Mouse (Mus musculus) midbrain, embryonic 10.5 days (tissue): ENCODE results near the gene Akt2. TPM values are rescaled to one million over a fixed set of nuclear protein-coding genes. Genes with fewer than 3 reads are reported as not detected.
A peak's percentile ranks its signal among the peaks of the same experiment; 100 is the strongest.
"Not testable (repeated sequence)": the region's sequence is repeated elsewhere in the genome, so short reads cannot be mapped to it uniquely, and the experiment has no call there.

Experiments
- DNase-seq: peaks from one replicate; pipeline ENCODE4 v3.0.0-alpha.2; 2017; ENCODE audit warnings: low spot score
- H3K27ac ChIP-seq: fragments of 300-500 bp; sonication (generic); replicated peaks from 2 replicates; pipeline ENCODE4 v1.5.1; 2016; ENCODE audit warnings: mild to moderate bottlenecking
- H3K27me3 ChIP-seq: fragments of 300-500 bp; sonication (generic); 2 replicates; pipeline ENCODE4 v1.6.1; 2016; ENCODE audit warnings: low read depth, mild to moderate bottlenecking; ENCODE audit not compliant: poor library complexity, severe bottlenecking
- H3K36me3 ChIP-seq: fragments of 300-500 bp; sonication (generic); 2 replicates; pipeline ENCODE4 v1.6.1; 2016; ENCODE audit warnings: mild to moderate bottlenecking, moderate library complexity
- H3K4me1 ChIP-seq: fragments of 300-500 bp; sonication (generic); 2 replicates; pipeline ENCODE4 v1.6.1; 2016
- H3K4me3 ChIP-seq: fragments of 300-500 bp; sonication (generic); 2 replicates; pipeline ENCODE4 v1.5.1; 2016; ENCODE audit warnings: mild to moderate bottlenecking, moderate library complexity
- H3K9me3 ChIP-seq: fragments of 300-500 bp; sonication (generic); replicated peaks from 2 replicates; pipeline ENCODE4 v1.6.1; 2016; ENCODE audit warnings: mild to moderate bottlenecking
- WGBS: fragments of 180-500 bp; shearing (Covaris S2); methylation state at CpG from one replicate; pipeline ENCODE4 v1.1.7; 2016; 5-methylcytosine and 5-hydroxymethylcytosine counted together
- polyA plus RNA-seq: library from polyadenylated mRNA; unstranded; fragments of >200 nt; fragmentation: Nextera tagmentation; extraction: Ambion mirVana; gene quantifications from 2 replicates; pipeline ENCODE4 v1.2.1, GENCODE M21; 2016

Gene Akt2
- polyA plus RNA-seq, 1 experiment from 2014 or later = 85.9 TPM

- no peaks in the 10 kb centered on the region for H3K4me1 ChIP-seq
- no peaks in the 10 kb centered on the region for H3K27me3 ChIP-seq
- WGBS = 92% methylated on average over 6 of the region's 6 CpGs
- no peak overlapping the region for H3K27ac ChIP-seq
- no peaks in the 10 kb centered on the region for H3K9me3 ChIP-seq
- no peak for DNase-seq
- H3K4me3 ChIP-seq = no peak overlapping the region
- H3K36me3 ChIP-seq = peaks cover 95% of the 10 kb centered on the region
Observed at GRCm38 (mm10) chr7:27633166-27633565, 41.8 kb downstream of the Akt2 start.

GRCm38 (mm10) chr7:27634691-27635090 is 43.3 kb downstream of the Akt2 start:
- H3K27me3 ChIP-seq = no peaks in the 10 kb centered on the region
- no peak overlapping the region for H3K27ac ChIP-seq
- 95% methylated on average over 6 of the region's 6 CpGs for WGBS
- H3K9me3 ChIP-seq = no peaks in the 10 kb centered on the region
- no peaks in the 10 kb centered on the region for H3K4me1 ChIP-seq
- no peak for DNase-seq
- H3K4me3 ChIP-seq = no peak overlapping the region
- peaks cover 84% of the 10 kb centered on the region for H3K36me3 ChIP-seq

DNA sequence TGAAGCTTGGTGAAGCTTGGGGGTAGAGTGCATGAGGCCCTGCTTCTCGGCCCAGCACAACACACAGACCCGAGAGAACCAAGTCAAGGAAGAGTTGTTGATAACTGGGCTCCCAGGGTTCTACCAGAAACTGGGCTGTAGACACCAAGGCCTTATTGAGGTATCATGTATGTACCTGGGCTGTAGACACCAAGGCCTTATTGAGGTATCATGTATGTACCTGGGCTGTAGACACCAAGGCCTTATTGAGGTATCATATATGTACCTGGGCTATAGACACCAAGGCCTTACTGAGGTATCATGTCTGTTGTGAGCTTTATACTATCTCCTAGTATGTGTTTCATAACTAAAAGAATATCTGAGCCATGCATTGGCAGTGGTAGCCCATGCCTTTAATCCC is 43.7 kb downstream of the Akt2 start:
- H3K9me3 ChIP-seq = not testable (repeated sequence)

GRCm38 (mm10) chr7:27644471-27644870 is 53.1 kb downstream of the Akt2 start:
- Histone ChIP-seq H3K36me3 (0 out of 2 replicates have a peak, but pooled peaks cover 5% of the 10 kb centered on the region), H3K27me3 (no peaks in the 10 kb centered on the region), H3K4me3 (no peak overlapping the region), H3K4me1 (no peaks in the 10 kb centered on the region), H3K9me3 (no peaks in the 10 kb centered on the region), H3K27ac (no peak overlapping the region)
- 60% methylated on average over 1 of the region's 1 CpGs for WGBS
- no peak for DNase-seq

More for the DNA sequence above, 43.7 kb downstream of the Akt2 start:
- DNase-seq, H3K4me3 ChIP-seq, H3K4me1 ChIP-seq, H3K27me3 ChIP-seq, H3K27ac ChIP-seq: not testable (repeated sequence)
- 96% methylated on average over 2 of the region's 2 CpGs for WGBS
- peaks cover 84% of the 10 kb centered on the region for H3K36me3 ChIP-seq

DNA sequence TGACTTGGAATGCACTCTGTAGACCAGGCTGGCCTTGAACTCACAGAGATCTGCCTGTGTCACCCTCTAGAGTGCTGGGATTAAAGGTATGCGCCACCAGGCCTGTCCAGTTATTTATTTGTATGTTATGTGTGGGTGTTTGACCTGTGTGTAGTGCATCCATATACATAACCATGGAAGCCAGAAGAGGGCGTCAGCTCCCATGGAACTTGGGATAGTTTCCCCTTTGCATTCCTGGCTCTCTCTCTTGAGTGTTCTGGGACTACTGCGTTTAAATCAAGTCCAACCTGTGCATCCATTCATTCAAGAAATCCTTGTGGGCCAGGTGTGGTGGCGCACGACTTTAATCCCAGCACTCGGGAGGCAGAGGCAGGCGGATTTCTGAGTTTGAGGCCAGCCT is 55.2 kb downstream of the Akt2 start:
- no peaks in the 10 kb centered on the region; the same call in 1 of the 2 replicates for H3K27me3 ChIP-seq
- no peaks in the 10 kb centered on the region for H3K36me3 ChIP-seq
- 0 out of 2 replicates have a peak, but pooled peaks cover 6% of the 10 kb centered on the region for H3K4me1 ChIP-seq
- 84% methylated on average over 7 of the region's 7 CpGs for WGBS
- no peak overlapping the region for H3K27ac ChIP-seq
- no peaks in the 10 kb centered on the region for H3K9me3 ChIP-seq
- no peak for DNase-seq
- no peak overlapping the region for H3K4me3 ChIP-seq

DNA sequence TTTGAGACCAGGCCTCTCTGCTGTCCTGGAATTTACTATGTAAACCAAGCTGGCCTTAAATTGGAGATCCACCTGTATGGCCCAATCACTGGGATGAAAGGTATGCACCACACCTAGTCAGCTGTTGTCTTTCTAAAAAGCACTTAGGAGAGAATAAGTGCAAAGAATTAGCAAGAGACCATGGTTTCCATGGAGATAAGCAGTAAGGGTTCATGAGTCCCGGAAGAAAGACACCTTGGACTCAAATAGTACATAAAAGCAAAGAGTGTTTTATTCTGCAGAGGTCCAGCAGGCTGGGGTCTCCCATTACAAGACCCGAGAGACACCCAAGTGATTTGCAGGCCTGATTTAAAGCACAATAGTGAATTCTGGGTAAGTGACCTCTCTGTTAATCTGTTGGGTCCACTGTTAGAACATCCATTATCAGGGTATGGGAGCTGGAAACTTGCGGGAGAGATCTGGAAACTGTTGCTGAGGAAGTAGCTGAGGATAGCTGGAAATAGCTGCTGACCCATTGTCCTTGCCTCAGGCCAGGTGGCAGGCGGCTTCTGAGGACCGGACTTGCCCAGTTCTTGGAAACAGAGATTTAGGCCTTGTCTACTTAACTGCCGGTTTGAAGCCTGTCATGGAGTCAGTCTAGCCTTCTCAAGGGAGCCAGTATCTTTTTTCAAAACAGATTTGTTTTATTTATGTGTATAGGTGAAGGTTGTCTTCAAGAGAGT is 56.1 kb downstream of the Akt2 start:
- no peaks in the 10 kb centered on the region for H3K36me3 ChIP-seq
- H3K4me3 ChIP-seq = no peak overlapping the region
- no peaks in the 10 kb centered on the region for H3K9me3 ChIP-seq
- 88% methylated on average over 6 of the region's 6 CpGs for WGBS
- DNase-seq = no peak
- H3K27ac ChIP-seq = no peak overlapping the region
- H3K4me1 ChIP-seq = 0 out of 2 replicates have a peak, but pooled peaks cover 6% of the 10 kb centered on the region
- H3K27me3 ChIP-seq = peaks cover 3% of the 10 kb centered on the region

DNA sequence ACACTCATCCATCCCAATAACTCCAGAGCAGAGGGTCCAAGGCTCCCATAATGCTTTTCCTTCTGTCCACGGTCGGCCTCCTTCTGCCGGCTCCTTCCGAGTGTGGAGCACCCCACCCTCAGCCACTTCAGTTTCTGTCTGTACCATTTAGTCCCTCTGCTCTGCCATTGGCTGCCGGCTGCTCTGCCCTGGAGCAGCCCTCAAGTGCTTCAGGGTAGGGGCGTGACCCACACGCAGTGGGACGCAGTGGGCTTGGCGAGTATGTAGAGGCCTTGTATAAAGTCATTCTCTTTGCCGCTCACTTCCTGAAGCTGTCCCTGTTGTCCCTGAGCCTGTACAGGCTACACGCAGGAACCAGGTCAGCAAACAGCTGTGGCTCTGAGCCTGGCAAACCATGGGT is 58.4 kb downstream of the Akt2 start:
- Histone ChIP-seq H3K4me1 (peaks cover 18% of the 10 kb centered on the region), H3K27me3 (peaks cover 26% of the 10 kb centered on the region), H3K27ac (no peak overlapping the region), H3K36me3 (no peaks in the 10 kb centered on the region), H3K9me3 (no peaks in the 10 kb centered on the region), H3K4me3 (no peak overlapping the region)
- no peak for DNase-seq
- WGBS = 91% methylated on average over 11 of the region's 11 CpGs

DNA sequence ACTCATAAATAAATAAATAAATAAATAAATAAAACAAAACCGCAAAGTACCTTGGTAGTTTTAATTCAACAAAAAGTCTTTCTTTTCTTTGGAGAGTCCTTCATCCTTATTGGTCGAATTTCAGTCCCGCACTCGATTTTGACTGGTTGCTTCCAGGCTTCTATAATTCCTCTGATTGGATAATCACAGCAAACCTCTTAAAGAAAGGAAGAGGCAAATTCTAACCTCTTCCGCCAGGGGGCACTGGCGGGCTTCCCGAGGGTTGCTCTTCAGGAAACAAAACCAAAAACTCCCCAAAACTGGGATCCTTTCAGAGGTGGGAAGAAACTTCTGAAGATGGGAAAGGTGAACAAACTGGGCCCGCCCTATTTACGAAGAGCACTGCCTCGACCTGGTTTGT is 59.6 kb downstream of the Akt2 start:
- Histone ChIP-seq H3K4me1 (peaks cover 18% of the 10 kb centered on the region), H3K36me3 (peaks cover 1% of the 10 kb centered on the region; the same call in 1 of the 2 replicates), H3K9me3 (no peaks in the 10 kb centered on the region), H3K4me3 (peak overlapping the region; percentile 39), H3K27ac (peak overlapping the region; percentile 59; the same call in 1 of the 2 replicates), H3K27me3 (peaks cover 38% of the 10 kb centered on the region)
- WGBS = 8% methylated on average over 10 of the region's 10 CpGs
- DNase-seq = peak; percentile 70

DNA sequence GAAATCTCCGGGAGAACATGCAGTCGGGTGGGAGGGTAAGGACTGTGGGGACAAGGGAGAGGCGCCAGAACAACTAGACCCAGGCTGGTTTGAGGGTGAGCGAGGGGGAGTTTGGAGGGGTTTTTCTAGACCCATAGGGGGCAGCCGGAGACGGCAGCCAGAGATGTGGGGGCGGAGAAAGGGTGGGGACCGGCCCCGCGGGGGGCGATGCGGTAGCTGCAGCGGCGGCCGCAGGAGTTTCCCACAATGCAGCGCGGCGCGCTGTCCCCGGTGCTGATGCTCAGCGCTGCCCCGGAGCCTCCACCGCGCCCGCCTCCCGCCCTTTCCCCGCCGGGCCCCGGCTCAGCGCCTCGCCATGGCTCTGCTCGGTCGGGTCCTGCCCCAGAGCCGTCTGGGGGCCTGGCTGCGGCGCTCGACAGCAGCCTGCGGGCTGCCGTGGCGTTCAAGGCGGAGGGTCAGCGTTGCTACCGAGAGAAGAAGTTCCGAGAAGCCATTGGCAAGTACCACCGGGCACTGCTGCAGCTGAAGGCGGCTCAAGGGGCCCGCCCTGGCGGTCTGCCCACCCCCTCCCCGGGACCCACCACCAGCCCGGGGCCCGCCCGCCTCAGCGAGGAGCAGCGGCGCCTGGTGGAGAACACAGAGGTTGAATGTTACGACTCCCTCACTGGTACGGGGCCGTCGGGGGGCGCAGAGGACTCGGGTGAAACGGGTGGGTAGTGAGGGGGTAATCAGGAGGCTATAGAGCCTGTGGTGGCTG is 62.5 kb downstream of the Akt2 start, which contains the start of gene Ttc9b:
Ttc9b (plus strand) TSS at position 235 of the 757 bp plus-strand sequence.
- WGBS = 2% methylated on average over 53 of the region's 62 CpGs
- Histone ChIP-seq H3K9me3 (no peaks in the 10 kb centered on the region), H3K36me3 (peaks cover 30% of the 10 kb centered on the region), H3K4me1 (peaks cover 28% of the 10 kb centered on the region), H3K27ac (peak within 1 kb of the TSS; percentile 74), H3K4me3 (peak within 1 kb of the TSS; percentile 58), H3K27me3 (peaks cover 67% of the 10 kb centered on the region)
- peak; percentile 69 for DNase-seq

DNA sequence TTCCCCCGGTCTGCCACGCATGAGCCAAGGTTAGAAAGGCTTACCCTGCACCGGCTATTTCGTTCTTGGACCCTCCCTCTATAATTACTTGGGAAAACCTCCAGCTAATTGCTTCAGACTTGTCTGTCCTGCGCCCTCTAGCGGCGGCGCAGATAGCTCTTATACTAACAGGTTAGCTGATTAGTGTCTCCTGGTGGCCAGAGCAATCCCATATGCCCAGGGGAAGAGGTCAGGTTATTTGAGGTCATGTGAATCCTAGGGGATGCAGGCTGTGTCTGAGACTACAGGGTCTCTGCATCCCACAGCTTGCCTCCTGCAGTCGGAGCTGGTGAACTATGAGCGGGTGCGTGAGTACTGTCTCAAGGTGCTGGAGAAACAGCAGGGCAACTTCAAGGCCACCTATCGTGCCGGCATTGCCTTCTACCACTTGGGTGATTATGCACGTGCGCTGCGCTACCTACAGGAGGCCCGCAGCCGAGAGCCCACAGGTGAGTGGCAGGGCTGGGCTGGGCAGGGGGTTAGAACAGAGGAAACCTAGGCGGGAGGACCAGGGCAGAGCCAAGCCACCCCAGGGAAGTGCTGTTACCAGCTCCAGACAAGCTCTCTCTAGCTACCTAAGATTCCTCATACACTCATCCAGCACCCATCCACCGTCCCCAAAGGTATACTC is 63.4 kb downstream of the Akt2 start:
- peaks cover 39% of the 10 kb centered on the region for H3K36me3 ChIP-seq
- peak overlapping the region; percentile 58; the same call in 1 of the 2 replicates for H3K4me3 ChIP-seq
- no peak for DNase-seq
- H3K9me3 ChIP-seq = no peaks in the 10 kb centered on the region
- no peak overlapping the region for H3K27ac ChIP-seq
- peaks cover 28% of the 10 kb centered on the region for H3K4me1 ChIP-seq
- 67% methylated on average over 20 of the region's 20 CpGs for WGBS
- peaks cover 76% of the 10 kb centered on the region for H3K27me3 ChIP-seq

DNA sequence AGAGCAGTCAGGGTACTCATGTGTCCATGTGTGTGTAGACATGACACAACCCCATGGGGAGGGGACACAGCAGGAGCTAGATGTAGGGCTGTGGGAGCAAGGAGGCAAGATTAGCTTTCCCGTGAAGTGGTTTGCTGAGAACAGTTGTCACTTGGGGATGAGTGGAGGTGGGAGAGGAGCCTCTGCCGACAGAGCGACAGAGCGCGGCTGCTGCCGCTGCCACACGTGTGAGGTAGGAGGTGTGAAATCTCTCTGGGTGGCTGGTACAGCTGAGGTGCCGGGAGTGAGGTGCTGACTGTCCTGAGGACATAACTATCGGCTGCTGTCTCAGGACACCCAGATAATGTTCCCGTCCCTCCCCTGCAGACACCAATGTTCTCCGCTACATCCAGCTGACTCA is 64.2 kb downstream of the Akt2 start:
- Histone ChIP-seq H3K27ac (no peak overlapping the region), H3K27me3 (peaks cover 83% of the 10 kb centered on the region), H3K36me3 (peaks cover 44% of the 10 kb centered on the region), H3K4me3 (no peak overlapping the region), H3K4me1 (peaks cover 23% of the 10 kb centered on the region), H3K9me3 (no peaks in the 10 kb centered on the region)
- 76% methylated on average over 11 of the region's 11 CpGs for WGBS
- no peak for DNase-seq

GRCm38 (mm10) chr7:27656600-27656999 is 65.2 kb downstream of the Akt2 start:
- H3K4me1 ChIP-seq = peaks cover 22% of the 10 kb centered on the region
- H3K9me3 ChIP-seq = no peaks in the 10 kb centered on the region
- WGBS = 91% methylated on average over 16 of the region's 16 CpGs
- H3K27me3 ChIP-seq = peaks cover 83% of the 10 kb centered on the region
- H3K4me3 ChIP-seq = no peak overlapping the region
- no peak overlapping the region for H3K27ac ChIP-seq
- H3K36me3 ChIP-seq = peaks cover 54% of the 10 kb centered on the region
- DNase-seq = no peak
